Mouse (Mus musculus): ENCODE results near the gene Ppil4.
"Not testable (repeated sequence)": the region's sequence is repeated elsewhere in the genome, so short reads cannot be mapped to it uniquely, and the experiment has no call there.

Ppil4 gene

GRCm38 (mm10) chr10:7792751-7793385 lies at the start of gene Ppil4, which contains the start of gene Ginm1:
Gene Ppil4 (plus strand): TSS chr10:7792891.
Gene Ginm1 (minus strand): TSS chr10:7792824.
- DNase-seq (ENCODE audit: low spot score in 2 of 2): peak; percentile 94 to 95

GRCm38 (mm10) chr10:7745528-7745927 lies 47.2 kb upstream of the Ppil4 start:
- DNase-seq (ENCODE audit: low spot score in 2 of 2): not testable (repeated sequence)

- DNase-seq (ENCODE audit: low spot score in 2 of 2): no peak
Observed at GRCm38 (mm10) chr10:7748752-7749151, 43.9 kb upstream of the Ppil4 start.

GRCm38 (mm10) chr10:7757544-7757943 lies 35.1 kb upstream of the Ppil4 start:
- DNase-seq (ENCODE audit: low spot score in 2 of 2): no peak

- DNase-seq (ENCODE audit: low spot score in 2 of 2): no peak
Observed at GRCm38 (mm10) chr10:7772346-7772745, 20.3 kb upstream of the Ppil4 start.

GRCm38 (mm10) chr10:7772769-7773168 lies 19.9 kb upstream of the Ppil4 start:
- no peak for DNase-seq (ENCODE audit: low spot score in 2 of 2)

GRCm38 (mm10) chr10:7775421-7775820 lies 17.3 kb upstream of the Ppil4 start:
- no peak for DNase-seq (ENCODE audit: low spot score in 2 of 2)

GRCm38 (mm10) chr10:7778361-7778760 lies 14.3 kb upstream of the Ppil4 start:
- no peak for DNase-seq (ENCODE audit: low spot score in 2 of 2)

- no peak for DNase-seq (ENCODE audit: low spot score in 2 of 2)
Observed at GRCm38 (mm10) chr10:7779751-7780237, 12.9 kb upstream of the Ppil4 start.

GRCm38 (mm10) chr10:7780238-7781176 lies 12.2 kb upstream of the Ppil4 start:
- peak; percentile 90 to 91 for DNase-seq (ENCODE audit: low spot score in 2 of 2)

- DNase-seq (ENCODE audit: low spot score in 2 of 2): no peak
Observed at GRCm38 (mm10) chr10:7781214-7781613, 11.5 kb upstream of the Ppil4 start.

GRCm38 (mm10) chr10:7787319-7787718 lies 5.4 kb upstream of the Ppil4 start:
- DNase-seq (ENCODE audit: low spot score in 2 of 2): no peak

- DNase-seq (ENCODE audit: low spot score in 2 of 2): no peak
Observed at GRCm38 (mm10) chr10:7792254-7792750, 389 bp upstream of the Ppil4 start.

GRCm38 (mm10) chr10:7801258-7801657 lies 8.6 kb downstream of the Ppil4 start:
- DNase-seq (ENCODE audit: low spot score in 2 of 2): no peak

- DNase-seq (ENCODE audit: low spot score in 2 of 2): no peak
Observed at GRCm38 (mm10) chr10:7802519-7803140, 9.9 kb downstream of the Ppil4 start.

GRCm38 (mm10) chr10:7809937-7810336 lies 17.2 kb downstream of the Ppil4 start:
- DNase-seq (ENCODE audit: low spot score in 2 of 2): peak; percentile 49 to 54

- DNase-seq (ENCODE audit: low spot score in 2 of 2): no peak
Observed at GRCm38 (mm10) chr10:7816476-7816875, 23.8 kb downstream of the Ppil4 start.

- no peak for DNase-seq (ENCODE audit: low spot score in 2 of 2)
Observed at GRCm38 (mm10) chr10:7818676-7819075, 26.0 kb downstream of the Ppil4 start.

- no peak for DNase-seq (ENCODE audit: low spot score in 2 of 2)
Observed at GRCm38 (mm10) chr10:7819156-7819555, 26.5 kb downstream of the Ppil4 start.

GRCm38 (mm10) chr10:7819603-7820002 lies 26.9 kb downstream of the Ppil4 start:
- no peak for DNase-seq (ENCODE audit: low spot score in 2 of 2)

GRCm38 (mm10) chr10:7820171-7820570 lies 27.5 kb downstream of the Ppil4 start:
- no peak for DNase-seq (ENCODE audit: low spot score in 2 of 2)

GRCm38 (mm10) chr10:7821981-7822380 lies 29.3 kb downstream of the Ppil4 start:
- DNase-seq (ENCODE audit: low spot score in 2 of 2): no peak

Measured in right cerebral cortex, postnatal 10 days (tissue).